Mouse (Mus musculus) embryonic fibroblast, embryonic 13.5 days (primary cell): ENCODE results near the gene Nepn.

ENCODE experiments used
- CTCF ChIP-seq: IDR thresholded peaks from 2 replicates; pipeline ENCODE4 v1.5.1; 2011; ENCODE audit warnings: mild to moderate bottlenecking, control low read depth, low read length, moderate library complexity, borderline replicate concordance; ENCODE audit not compliant: insufficient read depth
- POLR2A ChIP-seq: IDR thresholded peaks from 2 replicates; pipeline ENCODE4 v1.6.1; 2011; ENCODE audit warnings: low read depth, mild to moderate bottlenecking, control low read depth, low read length, moderate library complexity

DNA sequence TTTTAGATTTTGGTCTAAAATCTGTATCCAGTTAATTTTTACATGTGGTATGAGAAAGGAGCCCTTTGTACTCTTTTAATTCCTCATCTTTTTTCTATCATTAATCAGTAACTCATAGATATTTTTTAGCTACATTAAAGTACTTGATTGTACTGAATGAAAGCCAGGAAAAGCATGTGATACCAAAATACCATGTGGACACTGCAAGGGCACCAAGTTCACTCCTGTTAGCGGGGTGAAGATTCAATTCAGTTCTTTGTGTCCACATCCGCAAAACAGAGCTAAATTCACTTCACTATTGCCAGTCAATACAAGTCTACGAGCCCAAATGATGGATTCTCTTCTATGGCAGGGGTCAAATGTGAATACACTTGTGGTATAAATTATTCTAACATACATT is 7.9 kb downstream of the Nepn start:
- TF ChIP-seq POLR2A (no peak), CTCF (no peak)
